Mouse (Mus musculus): ENCODE data around the gene Igf2r. TPM values are rescaled to one million over a fixed set of nuclear protein-coding genes. Genes with fewer than 3 reads are reported as not detected.

Igf2r gene
- polyA plus RNA-seq, 2 experiments: 62.4 to 97.3 TPM

DNA sequence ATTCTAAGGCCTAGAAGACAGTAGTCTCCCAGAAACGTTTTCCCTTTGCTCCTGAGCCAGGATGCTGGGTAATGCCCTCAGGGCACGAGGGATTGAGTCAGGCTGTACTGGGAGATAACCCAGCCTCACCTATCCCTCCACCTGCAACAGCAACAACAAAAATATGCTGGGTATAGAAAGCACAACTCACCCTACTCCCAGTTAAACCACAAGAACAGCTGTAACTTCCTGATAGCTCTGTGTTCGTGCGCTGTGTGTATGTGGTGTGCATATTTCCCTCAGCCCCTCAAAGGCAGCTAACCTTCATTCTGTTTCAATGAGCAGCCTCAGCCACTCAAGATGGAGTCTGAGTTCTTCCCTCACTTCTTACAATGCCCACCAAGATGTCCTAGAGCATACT is 23.7 kb downstream of the Igf2r start:
- Histone ChIP-seq H3K4me3 (replicated peaks; ENCODE audit: low read length) (no peak overlapping the region), H3K4me1 (ENCODE audit: control insufficient read depth, insufficient read depth, low read length) (peaks cover 33% of the 10 kb centered on the region), H3K27me3 (ENCODE audit: control insufficient read depth, insufficient read depth, low read length) (no peaks in the 10 kb centered on the region), H3K9me3 (ENCODE audit: control insufficient read depth, low read length) (peaks cover 41% of the 10 kb centered on the region), H3K27ac (replicated peaks; ENCODE audit: low read depth, low read length) (no peak overlapping the region), H3K36me3 (ENCODE audit: control insufficient read depth, insufficient read depth, low read length) (peaks cover 73% of the 10 kb centered on the region), H3K4me2 (replicated peaks; ENCODE audit: low read depth, low read length, severe bottlenecking) (no peak overlapping the region), H3K9ac (ENCODE audit: low read depth, low read length, severe bottlenecking) (no peak overlapping the region)
- 69% methylated on average over 4 of the region's 4 CpGs for WGBS
- no peak for DNase-seq (ENCODE audit: low spot score)
- ATAC-seq (ENCODE audit: low FRiP score, low read depth): no peak
- TF ChIP-seq POLR2A (IDR thresholded peaks at IDR 0.05; ENCODE audit: borderline replicate concordance, extremely low read depth, insufficient read depth, insufficient read length): no peak

GRCm38 (mm10) chr17:12744071-12744470 is 25.4 kb downstream of the Igf2r start:
- no peaks in the 10 kb centered on the region for H3K27me3 ChIP-seq (ENCODE audit: control insufficient read depth, insufficient read depth, low read length)
- DNase-seq (ENCODE audit: low spot score) (no peak), ATAC-seq (ENCODE audit: low FRiP score, low read depth) (no peak)
- H3K4me3 ChIP-seq (replicated peaks; ENCODE audit: low read length): peak overlapping the region; percentile 58; the same call in 1 of the 2 replicates
- H3K4me1 ChIP-seq (ENCODE audit: control insufficient read depth, insufficient read depth, low read length): peaks cover 32% of the 10 kb centered on the region
- no peak for TF ChIP-seq POLR2A (IDR thresholded peaks at IDR 0.05; ENCODE audit: borderline replicate concordance, extremely low read depth, insufficient read depth, insufficient read length)
- peaks cover 44% of the 10 kb centered on the region for H3K9me3 ChIP-seq (ENCODE audit: control insufficient read depth, low read length)
- no peak overlapping the region for H3K9ac ChIP-seq (ENCODE audit: low read depth, low read length, severe bottlenecking)
- H3K4me2 ChIP-seq (replicated peaks; ENCODE audit: low read depth, low read length, severe bottlenecking): no peak overlapping the region
- H3K27ac ChIP-seq (replicated peaks; ENCODE audit: low read depth, low read length): no peak overlapping the region
- H3K36me3 ChIP-seq (ENCODE audit: control insufficient read depth, insufficient read depth, low read length): peaks cover 87% of the 10 kb centered on the region
- WGBS: 63% methylated on average over 1 of the region's 1 CpGs

GRCm38 (mm10) chr17:12742151-12742908 is 27.1 kb downstream of the Igf2r start:
- WGBS: 61% methylated on average over 38 of the region's 38 CpGs
- Histone ChIP-seq H3K9me3 (ENCODE audit: control insufficient read depth, low read length) (peaks cover 44% of the 10 kb centered on the region), H3K27ac (replicated peaks; ENCODE audit: low read depth, low read length) (peak overlapping the region; percentile 86), H3K4me2 (replicated peaks; ENCODE audit: low read depth, low read length, severe bottlenecking) (peak overlapping the region; percentile 52), H3K27me3 (ENCODE audit: control insufficient read depth, insufficient read depth, low read length) (no peaks in the 10 kb centered on the region), H3K4me1 (ENCODE audit: control insufficient read depth, insufficient read depth, low read length) (peaks cover 38% of the 10 kb centered on the region), H3K4me3 (replicated peaks; ENCODE audit: low read length) (peak overlapping the region; percentile 58), H3K9ac (ENCODE audit: low read depth, low read length, severe bottlenecking) (peak overlapping the region; percentile 77), H3K36me3 (ENCODE audit: control insufficient read depth, insufficient read depth, low read length) (peaks cover 78% of the 10 kb centered on the region)
- DNase-seq (ENCODE audit: low spot score) (no peak), ATAC-seq (ENCODE audit: low FRiP score, low read depth) (no peak)
- no peak for TF ChIP-seq POLR2A (IDR thresholded peaks at IDR 0.05; ENCODE audit: borderline replicate concordance, extremely low read depth, insufficient read depth, insufficient read length)

GRCm38 (mm10) chr17:12741218-12741968 is 28.1 kb downstream of the Igf2r start:
- Histone ChIP-seq H3K4me3 (replicated peaks; ENCODE audit: low read length) (peak overlapping the region; percentile 58), H3K27ac (replicated peaks; ENCODE audit: low read depth, low read length) (peak overlapping the region; percentile 86), H3K9me3 (ENCODE audit: control insufficient read depth, low read length) (peaks cover 44% of the 10 kb centered on the region), H3K27me3 (ENCODE audit: control insufficient read depth, insufficient read depth, low read length) (no peaks in the 10 kb centered on the region), H3K4me2 (replicated peaks; ENCODE audit: low read depth, low read length, severe bottlenecking) (peak overlapping the region; percentile 52), H3K4me1 (ENCODE audit: control insufficient read depth, insufficient read depth, low read length) (peaks cover 42% of the 10 kb centered on the region), H3K9ac (ENCODE audit: low read depth, low read length, severe bottlenecking) (peak overlapping the region; percentile 77), H3K36me3 (ENCODE audit: control insufficient read depth, insufficient read depth, low read length) (peaks cover 80% of the 10 kb centered on the region)
- peak; percentile 83 for ATAC-seq (ENCODE audit: low FRiP score, low read depth)
- WGBS: 54% methylated on average over 30 of the region's 45 CpGs
- peak; percentile 91 for DNase-seq (ENCODE audit: low spot score)
- peak; percentile 74; the same call in 1 of the 2 replicates for TF ChIP-seq POLR2A (IDR thresholded peaks at IDR 0.05; ENCODE audit: borderline replicate concordance, extremely low read depth, insufficient read depth, insufficient read length)

GRCm38 (mm10) chr17:12740317-12740716 is 29.1 kb downstream of the Igf2r start:
- no peak overlapping the region for H3K4me3 ChIP-seq (replicated peaks; ENCODE audit: low read length)
- ATAC-seq (ENCODE audit: low FRiP score, low read depth) (no peak), DNase-seq (ENCODE audit: low spot score) (no peak)
- no peak overlapping the region; the same call in 1 of the 2 replicates for H3K4me2 ChIP-seq (replicated peaks; ENCODE audit: low read depth, low read length, severe bottlenecking)
- H3K9me3 ChIP-seq (ENCODE audit: control insufficient read depth, low read length): peaks cover 44% of the 10 kb centered on the region
- peak overlapping the region; percentile 63; the same call in 1 of the 2 replicates for H3K27ac ChIP-seq (replicated peaks; ENCODE audit: low read depth, low read length)
- peaks cover 77% of the 10 kb centered on the region for H3K36me3 ChIP-seq (ENCODE audit: control insufficient read depth, insufficient read depth, low read length)
- H3K4me1 ChIP-seq (ENCODE audit: control insufficient read depth, insufficient read depth, low read length): peaks cover 50% of the 10 kb centered on the region
- H3K27me3 ChIP-seq (ENCODE audit: control insufficient read depth, insufficient read depth, low read length): no peaks in the 10 kb centered on the region
- 24% methylated on average over 2 of the region's 2 CpGs for WGBS
- TF ChIP-seq POLR2A (IDR thresholded peaks at IDR 0.05; ENCODE audit: borderline replicate concordance, extremely low read depth, insufficient read depth, insufficient read length): no peak
- H3K9ac ChIP-seq (ENCODE audit: low read depth, low read length, severe bottlenecking): no peak overlapping the region
